Mouse (Mus musculus): ENCODE measurements around the gene 5730455P16Rik. TPM values are rescaled to one million over a fixed set of nuclear protein-coding genes. Genes with fewer than 3 reads are reported as not detected.

The 5730455P16Rik gene
- polyA plus RNA-seq, 1 experiment from 2014 or later: 9.1 TPM

- Histone ChIP-seq H3K27ac (ENCODE audit: low read depth, low read length) (no peak overlapping the region), H3K4me3 (ENCODE audit: low read depth, low read length) (no peak overlapping the region), H3K9ac (ENCODE audit: low read depth, low read length) (no peak overlapping the region), H3K27me3 (replicated peaks; ENCODE audit: control insufficient read depth, insufficient read depth, low read length) (no peaks in the 10 kb centered on the region; the same call in 1 of the 2 replicates), H3K4me1 (replicated peaks; ENCODE audit: control insufficient read depth, insufficient read depth, low read length) (no peaks in the 10 kb centered on the region), H3K4me2 (replicated peaks; ENCODE audit: low read depth) (no peak overlapping the region), H3K9me3 (ENCODE audit: control insufficient read depth) (no peaks in the 10 kb centered on the region), H3K36me3 (ENCODE audit: control insufficient read depth, insufficient read depth) (no peaks in the 10 kb centered on the region)
- WGBS: 59% methylated on average over 12 of the region's 12 CpGs
- TF ChIP-seq CTCF (IDR thresholded peaks at IDR 0.05; ENCODE audit: low read depth): no peak
- no peak for ATAC-seq
Measured at GRCm38 (mm10) chr11:80332709-80333400, 45.0 kb downstream of the 5730455P16Rik start.

DNA sequence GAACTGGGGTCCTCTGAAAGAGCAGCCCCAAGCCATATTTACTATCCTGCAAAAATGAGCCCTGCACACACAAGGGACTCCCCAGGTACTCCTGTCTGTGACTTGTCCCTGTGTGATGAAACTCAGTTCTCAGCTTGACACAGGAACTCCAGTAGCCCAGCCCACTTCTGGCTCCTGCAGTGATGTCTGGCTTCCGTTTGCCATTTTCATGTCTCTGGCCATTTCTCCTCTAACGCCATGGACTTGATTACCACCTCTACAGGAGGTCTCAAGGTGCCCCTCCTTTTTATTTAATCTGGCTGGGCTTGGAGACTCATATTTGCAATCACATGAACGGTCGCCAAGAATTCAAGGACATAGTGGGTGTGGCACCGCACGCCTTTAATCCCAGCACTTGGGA lies 53.2 kb downstream of the 5730455P16Rik start:
- no peak for TF ChIP-seq CTCF (IDR thresholded peaks at IDR 0.05; ENCODE audit: low read depth)
- H3K27me3 ChIP-seq (replicated peaks; ENCODE audit: control insufficient read depth, insufficient read depth, low read length): no peaks in the 10 kb centered on the region
- H3K9me3 ChIP-seq (ENCODE audit: control insufficient read depth): no peaks in the 10 kb centered on the region
- H3K9ac ChIP-seq (ENCODE audit: low read depth, low read length): no peak overlapping the region
- H3K4me2 ChIP-seq (replicated peaks; ENCODE audit: low read depth): no peak overlapping the region
- no peak overlapping the region for H3K4me3 ChIP-seq (ENCODE audit: low read depth, low read length)
- H3K36me3 ChIP-seq (ENCODE audit: control insufficient read depth, insufficient read depth): no peaks in the 10 kb centered on the region
- no peaks in the 10 kb centered on the region for H3K4me1 ChIP-seq (replicated peaks; ENCODE audit: control insufficient read depth, insufficient read depth, low read length)
- ATAC-seq: no peak
- 76% methylated on average over 6 of the region's 6 CpGs for WGBS
- H3K27ac ChIP-seq (ENCODE audit: low read depth, low read length): no peak overlapping the region

DNA sequence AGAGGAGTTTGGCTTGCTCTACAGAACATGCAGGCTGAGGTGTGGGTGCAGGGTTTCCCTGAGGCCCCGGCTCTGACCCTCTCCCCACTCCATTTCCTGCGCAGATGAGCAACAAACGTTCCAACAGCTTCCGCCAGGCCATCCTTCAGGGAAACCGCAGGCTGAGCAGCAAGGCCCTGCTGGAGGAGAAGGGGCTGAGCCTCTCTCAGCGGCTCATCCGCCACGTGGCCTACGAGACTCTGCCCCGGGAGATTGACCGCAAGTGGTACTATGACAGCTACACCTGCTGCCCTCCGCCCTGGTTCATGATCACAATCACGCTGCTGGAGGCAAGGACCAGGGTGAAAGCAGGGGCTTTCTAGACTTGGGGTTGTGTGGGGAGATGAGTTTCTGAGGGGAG lies 54.6 kb downstream of the 5730455P16Rik start:
- ATAC-seq: no peak
- Histone ChIP-seq H3K9me3 (ENCODE audit: control insufficient read depth) (no peaks in the 10 kb centered on the region), H3K27me3 (replicated peaks; ENCODE audit: control insufficient read depth, insufficient read depth, low read length) (no peaks in the 10 kb centered on the region), H3K4me1 (replicated peaks; ENCODE audit: control insufficient read depth, insufficient read depth, low read length) (no peaks in the 10 kb centered on the region), H3K4me2 (replicated peaks; ENCODE audit: low read depth) (no peak overlapping the region), H3K36me3 (ENCODE audit: control insufficient read depth, insufficient read depth) (no peaks in the 10 kb centered on the region), H3K27ac (ENCODE audit: low read depth, low read length) (no peak overlapping the region), H3K9ac (ENCODE audit: low read depth, low read length) (no peak overlapping the region), H3K4me3 (ENCODE audit: low read depth, low read length) (no peak overlapping the region)
- 49% methylated on average over 13 of the region's 13 CpGs for WGBS
- no peak for TF ChIP-seq CTCF (IDR thresholded peaks at IDR 0.05; ENCODE audit: low read depth)

DNA sequence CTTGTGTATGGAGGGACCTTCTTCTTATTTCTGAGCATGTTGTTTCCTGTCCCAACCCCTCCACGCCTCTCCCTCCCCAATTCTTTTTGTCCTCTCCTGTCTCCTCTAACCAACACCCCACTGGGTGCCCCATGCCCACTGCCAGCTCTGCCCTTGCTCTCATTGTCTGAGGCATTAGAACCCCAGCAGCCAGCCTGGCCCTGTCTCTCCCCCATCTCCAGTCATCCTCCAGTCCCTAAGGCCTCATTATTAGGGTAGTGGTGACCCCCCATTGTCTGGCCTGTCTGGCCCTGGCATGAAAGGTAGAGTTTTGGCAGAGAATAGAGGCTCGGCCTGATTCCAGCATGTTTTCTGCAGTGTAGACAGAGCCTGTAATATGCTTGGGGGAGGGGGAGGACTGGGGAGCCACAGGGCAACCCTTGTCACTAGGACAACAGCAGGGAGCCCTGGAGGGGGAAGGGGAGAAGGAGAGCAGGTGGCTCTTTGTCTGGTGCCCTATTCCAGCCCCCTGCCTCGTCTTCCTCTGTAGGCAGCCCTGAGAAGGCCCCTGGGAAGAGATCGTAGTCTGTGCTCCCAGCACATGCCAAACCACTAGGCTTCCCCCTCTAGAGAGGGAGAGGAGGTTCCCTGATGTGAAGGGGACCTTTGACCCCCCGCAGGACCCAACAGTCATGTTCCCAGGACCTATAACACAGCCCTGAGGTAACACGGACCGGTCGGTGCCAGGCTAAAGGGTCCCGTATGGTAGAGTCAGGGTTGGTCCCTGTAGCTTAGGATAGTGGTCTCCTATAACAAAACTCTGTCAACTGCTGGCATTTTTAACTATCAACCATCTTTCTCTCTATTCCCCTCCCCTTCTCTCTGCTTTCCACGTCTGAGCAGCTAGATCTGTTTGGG lies 61.8 kb downstream of the 5730455P16Rik start:
- H3K4me1 ChIP-seq (replicated peaks; ENCODE audit: control insufficient read depth, insufficient read depth, low read length): no peaks in the 10 kb centered on the region
- H3K9me3 ChIP-seq (ENCODE audit: control insufficient read depth): no peaks in the 10 kb centered on the region
- no peak overlapping the region for H3K4me2 ChIP-seq (replicated peaks; ENCODE audit: low read depth)
- no peaks in the 10 kb centered on the region for H3K36me3 ChIP-seq (ENCODE audit: control insufficient read depth, insufficient read depth)
- no peak for TF ChIP-seq CTCF (IDR thresholded peaks at IDR 0.05; ENCODE audit: low read depth)
- no peak for ATAC-seq
- H3K27me3 ChIP-seq (replicated peaks; ENCODE audit: control insufficient read depth, insufficient read depth, low read length): no peaks in the 10 kb centered on the region
- H3K27ac ChIP-seq (ENCODE audit: low read depth, low read length): no peak overlapping the region
- no peak overlapping the region for H3K4me3 ChIP-seq (ENCODE audit: low read depth, low read length)
- no peak overlapping the region for H3K9ac ChIP-seq (ENCODE audit: low read depth, low read length)
- 64% methylated on average over 10 of the region's 10 CpGs for WGBS

- Histone ChIP-seq H3K4me1 (replicated peaks; ENCODE audit: control insufficient read depth, insufficient read depth, low read length) (no peaks in the 10 kb centered on the region), H3K4me2 (replicated peaks; ENCODE audit: low read depth) (no peak overlapping the region), H3K27ac (ENCODE audit: low read depth, low read length) (no peak overlapping the region), H3K27me3 (replicated peaks; ENCODE audit: control insufficient read depth, insufficient read depth, low read length) (no peaks in the 10 kb centered on the region), H3K4me3 (ENCODE audit: low read depth, low read length) (no peak overlapping the region), H3K36me3 (ENCODE audit: control insufficient read depth, insufficient read depth) (no peaks in the 10 kb centered on the region), H3K9ac (ENCODE audit: low read depth, low read length) (no peak overlapping the region), H3K9me3 (ENCODE audit: control insufficient read depth) (no peaks in the 10 kb centered on the region)
- WGBS: 75% methylated on average over 4 of the region's 4 CpGs
- TF ChIP-seq CTCF (IDR thresholded peaks at IDR 0.05; ENCODE audit: low read depth): no peak
- ATAC-seq: no peak
Measured at GRCm38 (mm10) chr11:80313944-80314343, 63.9 kb downstream of the 5730455P16Rik start.

DNA sequence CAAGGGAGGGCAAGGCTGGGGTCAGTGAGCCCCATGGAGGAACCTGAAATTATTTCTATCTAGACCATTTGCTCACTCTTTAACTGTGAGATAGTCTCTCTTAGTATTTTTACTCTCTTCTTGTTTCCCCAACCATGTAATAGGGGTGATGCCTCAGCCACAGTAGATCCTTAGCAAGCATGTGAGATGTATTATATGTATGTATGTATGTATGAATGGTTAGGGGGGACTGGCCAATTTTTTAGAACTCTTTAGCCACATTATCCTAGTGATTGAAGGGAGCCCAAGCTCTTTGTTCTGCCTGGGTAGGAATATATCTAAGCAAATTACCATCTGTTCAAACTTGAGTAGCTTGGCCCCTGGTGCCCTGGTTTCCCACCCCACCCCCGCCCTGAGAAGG lies 64.4 kb downstream of the 5730455P16Rik start:
- no peak for ATAC-seq

More for the DNA sequence above, 64.4 kb downstream of the 5730455P16Rik start:
- H3K27me3 ChIP-seq (replicated peaks; ENCODE audit: control insufficient read depth, insufficient read depth, low read length): no peaks in the 10 kb centered on the region
- WGBS: 74% methylated on average over 1 of the region's 1 CpGs
- no peaks in the 10 kb centered on the region for H3K4me1 ChIP-seq (replicated peaks; ENCODE audit: control insufficient read depth, insufficient read depth, low read length)
- no peak overlapping the region for H3K4me3 ChIP-seq (ENCODE audit: low read depth, low read length)
- no peaks in the 10 kb centered on the region for H3K9me3 ChIP-seq (ENCODE audit: control insufficient read depth)
- no peaks in the 10 kb centered on the region for H3K36me3 ChIP-seq (ENCODE audit: control insufficient read depth, insufficient read depth)
- H3K4me2 ChIP-seq (replicated peaks; ENCODE audit: low read depth): no peak overlapping the region
- H3K9ac ChIP-seq (ENCODE audit: low read depth, low read length): no peak overlapping the region
- no peak overlapping the region for H3K27ac ChIP-seq (ENCODE audit: low read depth, low read length)
- no peak for TF ChIP-seq CTCF (IDR thresholded peaks at IDR 0.05; ENCODE audit: low read depth)

Measured in intestine, postnatal 0 days (tissue).